Mouse (Mus musculus) embryonic facial prominence, embryonic 15.5 days (tissue): Measurements from ENCODE around the gene Spag8. TPM values are rescaled to one million over a fixed set of nuclear protein-coding genes. Genes with fewer than 3 reads are reported as not detected.

Experiments
- ATAC-seq: fragments of 200-750 bp; cut with Nextera tagmentation; 2 replicates; pipeline ENCODE4 v1.8.0; 2017; ENCODE audit warnings: low read depth, moderate TSS enrichment; ENCODE audit not compliant: insufficient number of reproducible peaks, low FRiP score, low TSS enrichment
- H3K27ac ChIP-seq: fragments of 300-500 bp; sonication (generic); replicated peaks from 2 replicates; pipeline ENCODE4 v1.5.1; 2015; ENCODE audit warnings: mild to moderate bottlenecking, inconsistent platforms
- H3K27me3 ChIP-seq: fragments of 300-500 bp; sonication (generic); 2 replicates; pipeline ENCODE4 v1.6.1; 2015; ENCODE audit warnings: inconsistent platforms
- H3K36me3 ChIP-seq: fragments of 300-500 bp; sonication (generic); 2 replicates; pipeline ENCODE4 v1.6.1; 2015; ENCODE audit warnings: mild to moderate bottlenecking, inconsistent platforms
- H3K4me1 ChIP-seq: fragments of 300-500 bp; sonication (generic); 2 replicates; pipeline ENCODE4 v1.6.1; 2015; ENCODE audit warnings: inconsistent platforms
- H3K4me2 ChIP-seq: fragments of 300-500 bp; sonication (generic); replicated peaks from 2 replicates; pipeline ENCODE4 v1.6.1; 2015; ENCODE audit warnings: mild to moderate bottlenecking, inconsistent platforms
- H3K4me3 ChIP-seq: fragments of 300-500 bp; sonication (generic); replicated peaks from 2 replicates; pipeline ENCODE4 v1.5.1; 2015; ENCODE audit warnings: mild to moderate bottlenecking, inconsistent platforms
- H3K9ac ChIP-seq: fragments of 300-500 bp; sonication (generic); 2 replicates; pipeline ENCODE4 v1.6.1; 2015; ENCODE audit warnings: inconsistent platforms
- H3K9me3 ChIP-seq: fragments of 300-500 bp; sonication (generic); replicated peaks from 2 replicates; pipeline ENCODE4 v1.6.1; 2016; ENCODE audit warnings: inconsistent platforms
- WGBS: fragments of 180-500 bp; shearing (Covaris S2); methylation state at CpG from one replicate; pipeline ENCODE4 v1.1.7; 2015; 5-methylcytosine and 5-hydroxymethylcytosine counted together
- microRNA-seq: library from miRNA; unstranded; fragments of <30 nt; microRNA quantifications from one replicate; pipeline ENCODE4, GENCODE M21; 2016; ENCODE audit warnings: borderline number of aligned reads
- polyA plus RNA-seq: library from polyadenylated mRNA; unstranded; fragments of >200 nt; fragmentation: Nextera tagmentation; extraction: Ambion mirVana; gene quantifications from 2 replicates; pipeline ENCODE4 v1.2.1, GENCODE M21; 2015

Gene Spag8
- polyA plus RNA-seq, 1 experiment from 2014 or later = 10.6 TPM

- H3K4me3 ChIP-seq = no peak overlapping the region; the same call in 1 of the 2 replicates
Measured at GRCm38 (mm10) chr4:43630030-43630581, 23.3 kb downstream of the Spag8 start.

DNA sequence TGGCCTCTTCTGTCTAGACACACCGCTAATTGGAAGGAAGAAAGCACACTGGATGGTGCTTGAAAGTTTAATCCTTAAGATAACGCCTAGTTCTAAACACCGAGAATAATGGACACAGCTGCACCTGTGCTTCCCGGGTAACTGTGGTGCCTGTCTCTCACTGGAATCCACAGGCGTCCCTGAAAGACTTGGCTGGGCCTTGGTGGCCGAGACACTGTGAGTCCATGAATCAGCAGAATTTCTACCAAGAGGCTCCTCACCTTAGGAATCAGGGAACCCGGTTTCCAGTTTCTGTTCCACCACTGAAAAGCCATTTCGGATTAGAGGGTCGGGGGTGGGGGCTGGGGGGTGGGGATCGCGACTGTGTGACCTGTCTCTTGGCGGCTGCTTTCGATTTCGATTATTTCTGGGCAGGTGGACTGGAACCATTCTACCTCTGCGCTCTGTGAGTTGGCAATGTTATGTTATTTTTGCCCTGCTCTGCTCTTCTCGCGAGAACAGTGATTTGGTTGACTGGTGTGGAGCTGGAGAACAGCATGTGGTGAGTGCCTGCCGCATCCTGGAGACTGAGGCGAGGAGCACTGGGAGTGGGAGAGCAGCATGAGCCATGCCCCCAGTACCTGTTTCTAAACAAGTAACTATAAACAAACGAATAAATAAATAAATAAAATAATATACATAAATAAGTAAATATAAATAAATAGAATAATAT, 24.1 kb downstream of the Spag8 start:
- no peak overlapping the region for H3K9ac ChIP-seq
- no peaks in the 10 kb centered on the region for H3K36me3 ChIP-seq
- WGBS = 41% methylated on average over 20 of the region's 20 CpGs
- peaks cover 12% of the 10 kb centered on the region; the same call in 1 of the 2 replicates for H3K9me3 ChIP-seq
- no peak overlapping the region for H3K27ac ChIP-seq
- H3K27me3 ChIP-seq = no peaks in the 10 kb centered on the region
- H3K4me3 ChIP-seq = no peak overlapping the region
- no peak overlapping the region for H3K4me2 ChIP-seq
- ATAC-seq = no peak
- peaks cover 33% of the 10 kb centered on the region for H3K4me1 ChIP-seq

More at GRCm38 (mm10) chr4:43630030-43630581, 23.3 kb downstream of the Spag8 start:
- no peaks in the 10 kb centered on the region for H3K36me3 ChIP-seq
- peaks cover 33% of the 10 kb centered on the region for H3K4me1 ChIP-seq
- peaks cover 5% of the 10 kb centered on the region; the same call in 1 of the 2 replicates for H3K9me3 ChIP-seq
- H3K27ac ChIP-seq = peak overlapping the region; percentile 88; the same call in 1 of the 2 replicates
- H3K9ac ChIP-seq = no peak overlapping the region
- ATAC-seq = no peak
- H3K4me2 ChIP-seq = peak overlapping the region; percentile 34
- WGBS = under 1% methylated on average over 5 of the region's 5 CpGs
- H3K27me3 ChIP-seq = no peaks in the 10 kb centered on the region

DNA sequence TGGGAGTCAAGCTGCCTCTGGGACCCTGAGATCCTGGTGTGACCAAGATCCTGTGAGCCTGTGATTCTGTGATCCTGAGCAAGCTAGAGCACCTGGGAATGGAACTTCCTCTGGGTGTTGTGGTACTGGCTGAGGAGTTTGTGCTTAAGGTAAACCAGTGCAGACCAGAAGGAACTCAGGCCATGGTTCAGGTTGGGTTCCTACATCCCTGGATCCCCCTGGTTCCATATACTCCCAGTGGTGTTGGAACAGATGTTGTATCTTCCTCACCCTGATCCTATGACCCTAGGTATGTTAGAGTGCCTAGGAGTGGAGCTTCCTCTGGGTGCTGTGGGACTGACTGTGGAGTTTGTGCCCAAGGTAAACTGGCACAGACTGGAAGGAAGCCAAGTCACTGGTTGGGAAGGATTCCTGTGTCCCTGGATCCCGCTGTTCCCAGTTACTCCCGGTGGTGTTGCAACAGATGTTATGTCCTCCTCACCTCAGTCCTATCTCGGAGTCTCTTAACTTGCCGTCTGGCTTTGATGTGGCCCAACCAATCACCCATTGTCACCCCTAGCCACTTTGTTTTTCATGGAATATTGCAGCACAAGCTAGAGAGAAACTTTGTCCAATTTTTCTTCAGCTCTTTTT, 33.1 kb downstream of the Spag8 start:
- Histone ChIP-seq H3K27ac (no peak overlapping the region), H3K9ac (no peak overlapping the region), H3K4me2 (no peak overlapping the region), H3K27me3 (no peaks in the 10 kb centered on the region), H3K4me3 (no peak overlapping the region), H3K9me3 (peaks cover 9% of the 10 kb centered on the region; the same call in 1 of the 2 replicates), H3K4me1 (no peaks in the 10 kb centered on the region), H3K36me3 (no peaks in the 10 kb centered on the region)
- no peak for ATAC-seq
- 84% methylated on average over 4 of the region's 4 CpGs for WGBS

- no peak for ATAC-seq
- no peaks in the 10 kb centered on the region for H3K36me3 ChIP-seq
- 40% methylated on average over 3 of the region's 3 CpGs for WGBS
- H3K4me3 ChIP-seq = no peak overlapping the region
- H3K9me3 ChIP-seq = no peaks in the 10 kb centered on the region
- H3K4me2 ChIP-seq = no peak overlapping the region
- no peaks in the 10 kb centered on the region for H3K4me1 ChIP-seq
- no peak overlapping the region for H3K27ac ChIP-seq
- no peak overlapping the region for H3K9ac ChIP-seq
- H3K27me3 ChIP-seq = no peaks in the 10 kb centered on the region
Measured at GRCm38 (mm10) chr4:43613060-43613730, 40.2 kb downstream of the Spag8 start.

- WGBS = 68% methylated on average over 10 of the region's 10 CpGs
- no peak for ATAC-seq
- H3K4me2 ChIP-seq = no peak overlapping the region
- H3K9me3 ChIP-seq = no peaks in the 10 kb centered on the region
- no peaks in the 10 kb centered on the region for H3K4me1 ChIP-seq
- no peaks in the 10 kb centered on the region for H3K36me3 ChIP-seq
- H3K9ac ChIP-seq = no peak overlapping the region
- no peak overlapping the region for H3K4me3 ChIP-seq
- H3K27ac ChIP-seq = no peak overlapping the region
- no peaks in the 10 kb centered on the region for H3K27me3 ChIP-seq
Measured at GRCm38 (mm10) chr4:43612534-43612933, 40.9 kb downstream of the Spag8 start.

GRCm38 (mm10) chr4:43604751-43605685, 48.4 kb downstream of the Spag8 start:
- no peaks in the 10 kb centered on the region for H3K9me3 ChIP-seq
- no peaks in the 10 kb centered on the region for H3K27me3 ChIP-seq
- H3K4me3 ChIP-seq = no peak overlapping the region
- H3K4me2 ChIP-seq = no peak overlapping the region
- H3K9ac ChIP-seq = no peak overlapping the region
- no peaks in the 10 kb centered on the region for H3K4me1 ChIP-seq
- ATAC-seq = no peak
- no peaks in the 10 kb centered on the region for H3K36me3 ChIP-seq
- no peak overlapping the region for H3K27ac ChIP-seq
- 72% methylated on average over 9 of the region's 9 CpGs for WGBS

GRCm38 (mm10) chr4:43604099-43604498, 49.3 kb downstream of the Spag8 start:
- Histone ChIP-seq H3K4me1 (no peaks in the 10 kb centered on the region), H3K27ac (no peak overlapping the region), H3K4me2 (no peak overlapping the region), H3K9ac (no peak overlapping the region), H3K27me3 (no peaks in the 10 kb centered on the region), H3K36me3 (no peaks in the 10 kb centered on the region), H3K4me3 (no peak overlapping the region), H3K9me3 (no peaks in the 10 kb centered on the region)
- WGBS = 64% methylated on average over 3 of the region's 3 CpGs
- ATAC-seq = no peak

Small RNA genes lying within 50 kb of the gene (microRNA-seq; reads per million reads assigned to microRNA genes)
- gene Gm25262 = not detected

Other genes starting within 250 kb of the Spag8 start
- gene Fam166b, start 224.5 kb downstream of the Spag8 start, polyA plus RNA-seq = 0.41 and 0.44 TPM in 2 replicates
- gene Tesk1, start 211.7 kb downstream of the Spag8 start, polyA plus RNA-seq = 9.2 and 9.3 TPM in 2 replicates
- gene Cd72, start 199.0 kb downstream of the Spag8 start, polyA plus RNA-seq = 3.1 and 3.8 TPM in 2 replicates
- gene Sit1, start 169.9 kb downstream of the Spag8 start, polyA plus RNA-seq = not detected in 2 replicates
- gene Ccdc107, start 160.7 kb downstream of the Spag8 start, polyA plus RNA-seq = 71.7 and 81.0 TPM in 2 replicates
- 36.8 and 39.8 TPM in 2 replicates for gene Arhgef39, start 153.9 kb downstream of the Spag8 start, polyA plus RNA-seq
- 2.5 and 4.8 TPM in 2 replicates for gene Car9, start 146.6 kb downstream of the Spag8 start, polyA plus RNA-seq
- 456 and 604 TPM in 2 replicates for gene Tpm2, start 129.8 kb downstream of the Spag8 start, polyA plus RNA-seq
- 77.5 and 88.2 TPM in 2 replicates for gene Creb3, start 91.3 kb downstream of the Spag8 start, polyA plus RNA-seq
- 55.8 and 60.9 TPM in 2 replicates for gene Tln1, start 90.9 kb downstream of the Spag8 start, polyA plus RNA-seq
- 28.6 and 32.5 TPM in 2 replicates for gene Rgp1, start 74.9 kb downstream of the Spag8 start, polyA plus RNA-seq
- gene Gba2, start 74.7 kb downstream of the Spag8 start, polyA plus RNA-seq = 21.3 and 22.3 TPM in 2 replicates
- 1.5 and 1.6 TPM in 2 replicates for gene Msmp, start 69.1 kb downstream of the Spag8 start, polyA plus RNA-seq
- 19.7 and 20.9 TPM in 2 replicates for gene Npr2, start 21.7 kb downstream of the Spag8 start, polyA plus RNA-seq
- gene Hint2, start 2.9 kb upstream of the Spag8 start, polyA plus RNA-seq = 88.1 and 91.2 TPM in 2 replicates
- gene Tmem8b, start 15.4 kb upstream of the Spag8 start, polyA plus RNA-seq = 5.3 and 6.1 TPM in 2 replicates
- gene Fam221b, start 15.6 kb upstream of the Spag8 start, polyA plus RNA-seq = 2.9 and 4.3 TPM in 2 replicates
- not detected in 2 replicates for gene Olfr70, start 47.2 kb upstream of the Spag8 start, polyA plus RNA-seq
- gene Olfr71, start 56.7 kb upstream of the Spag8 start, polyA plus RNA-seq = not detected in 2 replicates
- 0.99 and 1.2 TPM in 2 replicates for gene Hrct1, start 73.6 kb upstream of the Spag8 start, polyA plus RNA-seq
- gene Spaar, start 76.4 kb upstream of the Spag8 start, polyA plus RNA-seq = 0.09 and 0.31 TPM in 2 replicates
- gene Olfr159, start 117.4 kb upstream of the Spag8 start, polyA plus RNA-seq = not detected in 2 replicates
- 0.13 TPM in 1 of 2 replicates, not detected in the other for gene Olfr156, start 170.3 kb upstream of the Spag8 start, polyA plus RNA-seq
- 0.04 TPM in 2 replicates for gene Olfr157, start 186.6 kb upstream of the Spag8 start, polyA plus RNA-seq
- 0.16 TPM in 1 of 2 replicates, not detected in the other for gene Olfr155, start 198.0 kb upstream of the Spag8 start, polyA plus RNA-seq
- gene Reck, start 221.9 kb upstream of the Spag8 start, polyA plus RNA-seq = 33.3 and 33.7 TPM in 2 replicates